Mouse (Mus musculus) C2C12 (cell line): Measurements from ENCODE around the gene Hapln4. TPM values are rescaled to one million over a fixed set of nuclear protein-coding genes. Genes with fewer than 3 reads are reported as not detected.

Experiments used
- H3K27me3 ChIP-seq: one replicate; pipeline ENCODE4 v1.6.1; 2011; ENCODE audit not compliant: control insufficient read depth, insufficient read depth, insufficient read length
- H3K36me3 ChIP-seq: one replicate; pipeline ENCODE4 v1.6.1; 2011; ENCODE audit not compliant: control insufficient read depth, insufficient read depth
- H3K4me3 ChIP-seq: one replicate; pipeline ENCODE4 v1.5.1; 2011; ENCODE audit warnings: mild to moderate bottlenecking, control low read depth; ENCODE audit not compliant: poor library complexity, insufficient read depth, severe bottlenecking
- H3K79me2 ChIP-seq: one replicate; pipeline ENCODE4 v1.6.1; 2011; ENCODE audit not compliant: control insufficient read depth, insufficient read depth
- H3K79me3 ChIP-seq: one replicate; pipeline ENCODE4 v1.6.1; 2011; ENCODE audit warnings: low read depth, control low read depth
- H3ac ChIP-seq: one replicate; pipeline ENCODE3; 2011; ENCODE audit warnings: low read depth; ENCODE audit not compliant: control insufficient read depth, insufficient read length
- CEBPB ChIP-seq: IDR thresholded peaks from one replicate; pipeline ENCODE4 v1.6.1; 2011; ENCODE audit warnings: low read depth, mild to moderate bottlenecking, control low read depth, moderate library complexity
- CTCF ChIP-seq: IDR thresholded peaks from one replicate; pipeline ENCODE4 v1.5.1; 2011; ENCODE audit not compliant: control insufficient read depth, insufficient read depth, insufficient read length
- FOSL1 ChIP-seq: IDR thresholded peaks from one replicate; pipeline ENCODE4 v1.8.0; 2011; ENCODE audit warnings: mild to moderate bottlenecking, low read length; ENCODE audit not compliant: poor library complexity, insufficient read depth, severe bottlenecking
- MAX ChIP-seq: IDR thresholded peaks from one replicate; pipeline ENCODE4 v1.6.1; 2011; ENCODE audit warnings: mild to moderate bottlenecking, control low read depth
- MYOD1 ChIP-seq: IDR thresholded peaks from one replicate; pipeline ENCODE4 v1.6.1; 2011; ENCODE audit warnings: low read depth; ENCODE audit not compliant: control insufficient read depth, insufficient read length
- MYOG ChIP-seq: IDR thresholded peaks from one replicate; pipeline ENCODE4 v1.6.1; 2011; ENCODE audit not compliant: control insufficient read depth, insufficient read length; ENCODE audit errors: extremely low read depth
- USF1 ChIP-seq: IDR thresholded peaks from one replicate; pipeline ENCODE4 v1.6.1; 2011; ENCODE audit warnings: low read depth, mild to moderate bottlenecking, control low read depth, moderate library complexity
- polyA plus RNA-seq: library from polyadenylated mRNA; unstranded; fragments of >200 nt; fragmentation: generic; extraction: Trizol; gene quantifications from one replicate; pipeline ENCODE4 v1.2.1, GENCODE M21; 2012; ENCODE audit warnings: missing spikeins

The Hapln4 gene
- polyA plus RNA-seq, 1 experiment = 1.0 TPM

- no peaks in the 10 kb centered on the region for H3K79me2 ChIP-seq
- TF ChIP-seq USF1 (no peak), MYOG (no peak), MAX (no peak), CEBPB (no peak), FOSL1 (no peak), CTCF (no peak), MYOD1 (no peak)
Observed at GRCm38 (mm10) chr8:70073682-70074081, 9.6 kb upstream of the Hapln4 start.

GRCm38 (mm10) chr8:70081976-70082375 is 1.3 kb upstream of the Hapln4 start:
- TF ChIP-seq MAX (no peak), CEBPB (no peak), CTCF (no peak), USF1 (no peak), MYOG (no peak), MYOD1 (no peak), FOSL1 (no peak)

More at GRCm38 (mm10) chr8:70073682-70074081, 9.6 kb upstream of the Hapln4 start:
- H3K36me3 ChIP-seq = peaks cover 20% of the 10 kb centered on the region
- no peaks in the 10 kb centered on the region for H3K79me3 ChIP-seq
- H3K4me3 ChIP-seq = no peak overlapping the region
- H3K27me3 ChIP-seq = no peaks in the 10 kb centered on the region
- no peak overlapping the region for H3ac ChIP-seq

GRCm38 (mm10) chr8:70084191-70085065 is 1.2 kb downstream of the Hapln4 start:
- H3K79me2 ChIP-seq = no peaks in the 10 kb centered on the region
- H3K79me3 ChIP-seq = no peaks in the 10 kb centered on the region
- TF ChIP-seq FOSL1 (no peak), MYOD1 (no peak), CTCF (no peak), CEBPB (no peak), MYOG (no peak), MAX (no peak), USF1 (no peak)
- H3K4me3 ChIP-seq = no peak overlapping the region
- no peak overlapping the region for H3ac ChIP-seq
- no peaks in the 10 kb centered on the region for H3K36me3 ChIP-seq
- H3K27me3 ChIP-seq = peaks cover 46% of the 10 kb centered on the region

More at GRCm38 (mm10) chr8:70081976-70082375, 1.3 kb upstream of the Hapln4 start:
- H3K79me2 ChIP-seq = no peaks in the 10 kb centered on the region
- peaks cover 26% of the 10 kb centered on the region for H3K27me3 ChIP-seq
- no peaks in the 10 kb centered on the region for H3K36me3 ChIP-seq
- no peak overlapping the region for H3ac ChIP-seq
- no peak overlapping the region for H3K4me3 ChIP-seq
- no peaks in the 10 kb centered on the region for H3K79me3 ChIP-seq

GRCm38 (mm10) chr8:70086151-70086550 is 2.9 kb downstream of the Hapln4 start:
- TF ChIP-seq CTCF = no peak
- TF ChIP-seq MAX = no peak
- no peak for TF ChIP-seq MYOD1
- no peak for TF ChIP-seq FOSL1
- no peak for TF ChIP-seq CEBPB
- no peak for TF ChIP-seq USF1
- no peak for TF ChIP-seq MYOG
- Histone ChIP-seq H3K79me3 (no peaks in the 10 kb centered on the region), H3K27me3 (peaks cover 59% of the 10 kb centered on the region), H3K36me3 (no peaks in the 10 kb centered on the region), H3ac (no peak overlapping the region), H3K79me2 (no peaks in the 10 kb centered on the region), H3K4me3 (no peak overlapping the region)

GRCm38 (mm10) chr8:70087237-70087636 is 4.0 kb downstream of the Hapln4 start:
- Histone ChIP-seq H3K79me2 (no peaks in the 10 kb centered on the region), H3K36me3 (no peaks in the 10 kb centered on the region), H3ac (no peak overlapping the region), H3K4me3 (no peak overlapping the region), H3K27me3 (peaks cover 59% of the 10 kb centered on the region), H3K79me3 (no peaks in the 10 kb centered on the region)
- TF ChIP-seq MYOG (no peak), CEBPB (no peak), MAX (no peak)
